Mouse (Mus musculus): ENCODE measurements around the gene Lcp1. TPM values are rescaled to one million over a fixed set of nuclear protein-coding genes. Genes with fewer than 3 reads are reported as not detected.

The Lcp1 gene
- polyA plus RNA-seq, 1 experiment = 72.9 TPM

DNA sequence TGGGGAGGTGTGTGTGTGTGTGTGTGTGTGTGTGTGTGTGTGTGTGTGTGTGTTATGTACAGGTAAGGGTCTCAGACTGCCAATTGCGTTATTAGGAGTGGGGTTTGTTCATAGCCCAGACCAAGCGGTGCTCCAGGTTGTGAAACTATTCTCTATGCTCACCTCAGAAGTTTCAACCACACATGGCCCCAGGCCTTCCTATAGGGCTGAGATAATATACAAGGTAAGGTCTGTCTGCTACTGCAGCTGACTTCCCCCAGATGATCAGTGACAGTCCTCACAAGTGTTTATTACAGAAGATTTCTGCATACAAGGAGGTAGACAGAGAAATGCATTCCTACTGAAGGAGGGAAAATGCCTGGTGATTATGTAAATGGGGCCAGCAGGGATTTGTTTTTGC lies 87.9 kb downstream of the Lcp1 start:
- TF ChIP-seq POLR2A (IDR thresholded peaks at IDR 0.05; ENCODE audit: low read depth, low read length) (no peak), CTCF (IDR thresholded peaks at IDR 0.05; ENCODE audit: extremely low read depth, insufficient read depth, insufficient read length, insufficient replicate concordance) (no peak)
- DNase-seq (ENCODE audit: low read depth in 1 of 2, low spot score in 2 of 2) = no peak
- WGBS = 93% methylated on average over 2 of the region's 2 CpGs
- Histone ChIP-seq H3K4me1 (ENCODE audit: control insufficient read depth, insufficient read depth, insufficient read length) (no peaks in the 10 kb centered on the region), H3K36me3 (ENCODE audit: control insufficient read depth, insufficient read depth, low read length) (peaks cover 73% of the 10 kb centered on the region), H3K27me3 (ENCODE audit: control insufficient read depth, insufficient read depth, low read length) (no peaks in the 10 kb centered on the region), H3K4me3 (ENCODE audit: extremely low read depth, insufficient read depth, insufficient read length) (no peak overlapping the region), H3K27ac (ENCODE audit: insufficient read depth, low read length) (no peak overlapping the region)

DNA sequence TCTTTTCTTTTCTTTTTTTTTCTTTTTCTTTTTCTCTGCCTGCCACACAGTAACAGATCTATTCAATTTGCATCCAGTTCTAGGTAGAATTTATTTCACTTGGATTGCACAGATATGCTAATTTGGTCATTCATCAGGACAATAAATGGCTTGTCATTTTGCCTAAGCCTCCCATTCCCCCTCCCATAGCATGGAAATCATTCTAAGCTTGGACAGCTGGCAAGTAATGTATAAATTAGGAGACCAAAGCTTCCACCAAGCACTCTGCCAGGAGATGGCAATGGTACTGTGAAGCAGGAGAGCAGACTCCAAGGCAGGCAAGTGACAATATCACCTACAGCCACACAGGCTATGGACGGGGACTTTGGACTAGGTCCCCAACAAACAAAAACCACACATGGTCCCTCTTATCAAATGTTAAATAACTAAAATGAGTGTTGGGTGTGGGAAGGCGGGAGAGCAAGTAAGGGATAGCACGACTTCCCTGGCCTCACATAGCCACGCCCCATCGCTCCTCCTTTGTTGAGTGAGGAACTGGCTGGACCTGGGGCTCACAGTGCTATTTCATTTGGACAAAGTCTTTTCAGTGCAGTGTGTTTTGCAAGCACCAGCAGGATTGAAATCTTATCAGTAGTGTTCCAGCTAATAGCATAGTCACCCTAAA lies 88.5 kb downstream of the Lcp1 start:
- 86% methylated on average over 5 of the region's 5 CpGs for WGBS

DNA sequence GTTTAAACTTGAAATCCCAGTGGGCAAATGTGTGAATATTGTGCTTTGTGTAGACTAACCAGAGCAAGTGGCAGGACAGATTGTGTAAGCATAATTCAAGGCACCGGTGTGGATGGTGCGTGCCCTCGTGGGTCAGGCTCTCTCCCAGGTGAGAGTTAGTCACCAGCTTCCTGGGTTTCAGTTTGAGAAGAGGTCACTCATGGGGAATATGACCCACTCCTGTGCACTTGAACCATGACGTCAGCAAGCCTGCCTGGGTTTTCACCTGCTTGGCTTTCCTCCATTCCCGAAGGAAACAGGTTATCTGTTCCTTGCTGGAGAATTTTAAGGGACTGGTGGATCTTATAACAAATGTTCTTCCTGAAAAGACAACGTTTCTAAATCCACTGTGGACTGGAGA lies 91.5 kb downstream of the Lcp1 start:
- Histone ChIP-seq H3K27me3 (ENCODE audit: control insufficient read depth, insufficient read depth, low read length) (no peaks in the 10 kb centered on the region), H3K4me3 (ENCODE audit: extremely low read depth, insufficient read depth, insufficient read length) (no peak overlapping the region), H3K36me3 (ENCODE audit: control insufficient read depth, insufficient read depth, low read length) (peaks cover 70% of the 10 kb centered on the region), H3K27ac (ENCODE audit: insufficient read depth, low read length) (no peak overlapping the region), H3K4me1 (ENCODE audit: control insufficient read depth, insufficient read depth, insufficient read length) (no peaks in the 10 kb centered on the region)
- no peak for DNase-seq (ENCODE audit: low read depth in 1 of 2, low spot score in 2 of 2)
- no peak for TF ChIP-seq CTCF (IDR thresholded peaks at IDR 0.05; ENCODE audit: extremely low read depth, insufficient read depth, insufficient read length, insufficient replicate concordance)
- no peak for TF ChIP-seq POLR2A (IDR thresholded peaks at IDR 0.05; ENCODE audit: low read depth, low read length)
- 85% methylated on average over 6 of the region's 6 CpGs for WGBS

More for the DNA sequence above, 88.5 kb downstream of the Lcp1 start:
- TF ChIP-seq POLR2A (IDR thresholded peaks at IDR 0.05; ENCODE audit: low read depth, low read length) = no peak
- no peak for TF ChIP-seq CTCF (IDR thresholded peaks at IDR 0.05; ENCODE audit: extremely low read depth, insufficient read depth, insufficient read length, insufficient replicate concordance)
- H3K4me1 ChIP-seq (ENCODE audit: control insufficient read depth, insufficient read depth, insufficient read length) = no peaks in the 10 kb centered on the region
- DNase-seq (ENCODE audit: low read depth in 1 of 2, low spot score in 2 of 2) = no peak
- H3K27ac ChIP-seq (ENCODE audit: insufficient read depth, low read length) = no peak overlapping the region
- peaks cover 71% of the 10 kb centered on the region for H3K36me3 ChIP-seq (ENCODE audit: control insufficient read depth, insufficient read depth, low read length)
- no peak overlapping the region for H3K4me3 ChIP-seq (ENCODE audit: extremely low read depth, insufficient read depth, insufficient read length)
- H3K27me3 ChIP-seq (ENCODE audit: control insufficient read depth, insufficient read depth, low read length) = no peaks in the 10 kb centered on the region

DNA sequence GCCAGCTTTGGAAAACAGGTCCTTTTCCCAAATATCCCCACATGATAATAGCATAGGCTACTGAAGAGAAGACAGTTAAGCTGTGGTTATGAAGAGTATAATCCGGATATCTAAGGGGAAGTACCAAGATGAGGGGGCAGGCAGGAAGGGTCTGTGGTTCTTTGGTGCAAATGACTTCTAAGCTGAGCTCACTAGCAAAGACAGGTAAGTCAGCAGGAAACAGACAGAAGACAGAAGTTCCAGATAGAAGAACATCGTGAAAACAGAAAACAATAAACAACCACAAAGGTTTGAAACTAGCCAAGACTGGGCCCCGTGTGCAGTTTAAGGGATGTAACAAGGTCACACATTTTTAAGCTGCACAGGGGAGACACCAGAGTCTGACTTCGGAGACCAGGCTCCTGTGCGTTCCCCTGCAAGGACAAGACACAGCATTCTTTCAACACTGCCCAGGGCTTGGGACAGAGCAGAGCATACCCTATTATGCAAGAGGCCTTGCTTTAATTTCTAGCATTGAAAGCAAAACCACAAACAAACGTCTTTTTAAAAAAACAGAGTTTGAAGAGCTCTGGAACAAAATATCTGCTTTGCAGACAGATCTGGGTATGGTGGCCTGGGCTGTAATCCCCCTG lies 96.7 kb downstream of the Lcp1 start:
- TF ChIP-seq POLR2A (IDR thresholded peaks at IDR 0.05; ENCODE audit: low read depth, low read length) (no peak), CTCF (IDR thresholded peaks at IDR 0.05; ENCODE audit: extremely low read depth, insufficient read depth, insufficient read length, insufficient replicate concordance) (no peak)

DNA sequence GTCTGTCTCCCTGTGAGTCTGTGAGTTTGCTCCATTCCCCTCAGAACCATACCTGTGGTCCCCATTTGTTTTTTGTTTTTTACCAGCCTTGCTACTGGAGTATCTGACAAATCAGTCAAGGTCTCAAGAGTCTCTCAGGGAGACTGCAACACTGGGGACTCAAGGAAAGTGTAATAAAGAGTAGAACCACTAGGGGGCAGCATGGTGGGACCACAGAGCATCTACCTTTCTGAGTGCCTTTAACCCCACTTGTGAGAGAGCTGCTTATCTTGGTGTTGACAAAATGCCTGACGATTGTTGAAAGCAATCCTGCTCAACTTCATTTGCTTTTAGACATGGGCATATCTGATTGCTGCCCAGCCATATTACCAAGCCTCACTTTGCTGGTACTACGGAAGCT lies 98.9 kb downstream of the Lcp1 start:
- peak; percentile 30; the same call in 1 of the 2 replicates for TF ChIP-seq CTCF (IDR thresholded peaks at IDR 0.05; ENCODE audit: extremely low read depth, insufficient read depth, insufficient read length, insufficient replicate concordance)
- no peak for TF ChIP-seq POLR2A (IDR thresholded peaks at IDR 0.05; ENCODE audit: low read depth, low read length)
- DNase-seq (ENCODE audit: low read depth in 1 of 2, low spot score in 2 of 2) = peak; percentile 15 to 28
- 77% methylated on average over 2 of the region's 2 CpGs for WGBS

More for the DNA sequence above, 96.7 kb downstream of the Lcp1 start:
- no peak for DNase-seq (ENCODE audit: low read depth in 1 of 2, low spot score in 2 of 2)
- Histone ChIP-seq H3K36me3 (ENCODE audit: control insufficient read depth, insufficient read depth, low read length) (peaks cover 55% of the 10 kb centered on the region), H3K27ac (ENCODE audit: insufficient read depth, low read length) (no peak overlapping the region), H3K4me3 (ENCODE audit: extremely low read depth, insufficient read depth, insufficient read length) (no peak overlapping the region), H3K4me1 (ENCODE audit: control insufficient read depth, insufficient read depth, insufficient read length) (no peaks in the 10 kb centered on the region), H3K27me3 (ENCODE audit: control insufficient read depth, insufficient read depth, low read length) (no peaks in the 10 kb centered on the region)
- 26% methylated on average over 6 of the region's 6 CpGs for WGBS

DNA sequence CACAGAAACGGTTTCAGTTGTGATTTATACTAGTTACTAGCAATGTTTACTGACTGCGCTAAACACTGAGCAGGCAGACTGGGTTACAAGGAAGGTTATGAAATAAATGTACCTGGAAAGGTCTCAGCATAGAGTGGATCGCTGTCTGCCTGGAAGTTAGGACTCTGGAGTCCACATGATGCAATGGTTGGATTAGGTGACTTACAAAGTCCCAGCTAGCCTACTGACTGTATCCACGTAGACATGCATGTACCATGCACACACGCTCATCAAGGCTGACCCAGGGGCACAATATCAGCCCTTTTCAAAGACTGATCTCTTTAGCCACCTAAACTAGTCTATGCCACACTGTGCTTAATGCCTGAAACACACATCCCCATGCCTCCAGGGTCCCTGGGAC lies 102.2 kb downstream of the Lcp1 start:
- H3K27ac ChIP-seq (ENCODE audit: insufficient read depth, low read length) = no peak overlapping the region
- WGBS = 88% methylated on average over 5 of the region's 5 CpGs
- no peak for DNase-seq (ENCODE audit: low read depth in 1 of 2, low spot score in 2 of 2)
- peaks cover 14% of the 10 kb centered on the region for H3K36me3 ChIP-seq (ENCODE audit: control insufficient read depth, insufficient read depth, low read length)
- no peak overlapping the region for H3K4me3 ChIP-seq (ENCODE audit: extremely low read depth, insufficient read depth, insufficient read length)
- no peaks in the 10 kb centered on the region for H3K27me3 ChIP-seq (ENCODE audit: control insufficient read depth, insufficient read depth, low read length)
- H3K4me1 ChIP-seq (ENCODE audit: control insufficient read depth, insufficient read depth, insufficient read length) = no peaks in the 10 kb centered on the region
- TF ChIP-seq CTCF (IDR thresholded peaks at IDR 0.05; ENCODE audit: extremely low read depth, insufficient read depth, insufficient read length, insufficient replicate concordance) = no peak
- no peak for TF ChIP-seq POLR2A (IDR thresholded peaks at IDR 0.05; ENCODE audit: low read depth, low read length)

More for the DNA sequence above, 98.9 kb downstream of the Lcp1 start:
- H3K4me1 ChIP-seq (ENCODE audit: control insufficient read depth, insufficient read depth, insufficient read length) = no peaks in the 10 kb centered on the region
- no peaks in the 10 kb centered on the region for H3K27me3 ChIP-seq (ENCODE audit: control insufficient read depth, insufficient read depth, low read length)
- no peak overlapping the region for H3K4me3 ChIP-seq (ENCODE audit: extremely low read depth, insufficient read depth, insufficient read length)
- H3K36me3 ChIP-seq (ENCODE audit: control insufficient read depth, insufficient read depth, low read length) = peaks cover 41% of the 10 kb centered on the region
- H3K27ac ChIP-seq (ENCODE audit: insufficient read depth, low read length) = no peak overlapping the region

DNA sequence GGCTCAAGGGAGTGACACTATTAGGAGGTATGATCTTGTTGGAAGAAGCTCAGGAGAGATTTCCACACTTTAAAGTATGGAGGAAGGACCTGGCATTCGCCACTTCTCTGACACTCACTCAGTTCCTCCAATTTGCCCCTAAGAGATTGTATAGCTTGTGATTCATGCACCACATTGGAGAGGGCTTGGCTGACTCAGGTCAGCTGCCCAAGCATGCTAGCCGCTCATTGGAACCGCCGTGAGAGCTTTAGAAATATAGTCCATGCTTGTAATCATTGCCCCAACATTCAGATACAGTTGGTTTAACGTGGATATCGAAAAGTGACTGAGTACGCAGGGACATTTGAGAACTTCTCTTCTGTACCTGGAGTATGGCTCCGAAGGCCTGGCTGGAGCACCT lies 104.7 kb downstream of the Lcp1 start:
- peaks cover 1% of the 10 kb centered on the region; the same call in 1 of the 2 replicates for H3K36me3 ChIP-seq (ENCODE audit: control insufficient read depth, insufficient read depth, low read length)
- TF ChIP-seq CTCF (IDR thresholded peaks at IDR 0.05; ENCODE audit: extremely low read depth, insufficient read depth, insufficient read length, insufficient replicate concordance) = no peak
- H3K27ac ChIP-seq (ENCODE audit: insufficient read depth, low read length) = no peak overlapping the region
- no peaks in the 10 kb centered on the region for H3K4me1 ChIP-seq (ENCODE audit: control insufficient read depth, insufficient read depth, insufficient read length)
- 91% methylated on average over 8 of the region's 8 CpGs for WGBS
- no peak for DNase-seq (ENCODE audit: low read depth in 1 of 2, low spot score in 2 of 2)
- H3K4me3 ChIP-seq (ENCODE audit: extremely low read depth, insufficient read depth, insufficient read length) = no peak overlapping the region
- no peaks in the 10 kb centered on the region for H3K27me3 ChIP-seq (ENCODE audit: control insufficient read depth, insufficient read depth, low read length)
